Mouse (Mus musculus): ENCODE results near the gene Nsun6. TPM values are rescaled to one million over a fixed set of nuclear protein-coding genes. Genes with fewer than 3 reads are reported as not detected.

Nsun6 gene
- polyA plus RNA-seq, 1 experiment from 2014 or later, result 11.6 TPM

DNA sequence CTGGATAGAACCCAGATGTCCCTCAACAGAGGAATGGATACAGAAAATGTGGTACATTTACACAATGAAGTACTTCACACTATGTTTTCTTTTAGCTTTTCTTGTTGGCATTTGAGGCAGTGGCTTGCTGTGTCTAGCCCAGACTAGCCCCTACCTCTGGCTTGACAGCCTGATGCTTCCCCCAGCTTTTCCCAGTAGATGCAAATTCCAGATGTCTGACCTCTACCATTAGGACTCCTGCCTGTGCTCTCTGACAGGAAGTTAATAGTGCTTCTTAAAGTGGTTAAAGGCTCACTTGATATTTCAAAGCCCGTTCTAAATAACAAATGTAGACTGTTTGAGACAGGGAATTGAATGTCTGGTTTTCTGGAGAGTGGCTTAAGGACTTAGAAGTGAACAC lies 8.9 kb upstream of the Nsun6 start:
- no peak for ATAC-seq
- 68% methylated on average over 1 of the region's 1 CpGs for WGBS
- H3K4me1 ChIP-seq (ENCODE audit: control insufficient read depth, insufficient read depth, low read depth, low read length), result no peaks in the 10 kb centered on the region; the same call in none of the 2 replicates

GRCm38 (mm10) chr2:15060856-15061255 lies 6.0 kb upstream of the Nsun6 start:
- 92% methylated on average over 3 of the region's 3 CpGs for WGBS
- no peak overlapping the region for H3K4me2 ChIP-seq (ENCODE audit: low read length)
- no peak overlapping the region for H3K4me3 ChIP-seq (ENCODE audit: low read length)
- no peaks in the 10 kb centered on the region for H3K27me3 ChIP-seq (replicated peaks; ENCODE audit: control insufficient read depth, insufficient read depth, low read length)
- no peak overlapping the region for H3K9ac ChIP-seq (ENCODE audit: low read depth, low read length)
- H3K36me3 ChIP-seq (ENCODE audit: control insufficient read depth, insufficient read depth, low read length), result no peaks in the 10 kb centered on the region
- H3K27ac ChIP-seq (ENCODE audit: low read depth, low read length), result no peak overlapping the region
- H3K9me3 ChIP-seq (ENCODE audit: control insufficient read depth, low read length), result no peaks in the 10 kb centered on the region
- no peak for ATAC-seq
- H3K4me1 ChIP-seq (ENCODE audit: control insufficient read depth, insufficient read depth, low read depth, low read length), result peaks cover 11% of the 10 kb centered on the region

More for the DNA sequence above, 8.9 kb upstream of the Nsun6 start:
- Histone ChIP-seq H3K36me3 (ENCODE audit: control insufficient read depth, insufficient read depth, low read length) (no peaks in the 10 kb centered on the region; the same call in 1 of the 2 replicates), H3K9ac (ENCODE audit: low read depth, low read length) (no peak overlapping the region), H3K27me3 (replicated peaks; ENCODE audit: control insufficient read depth, insufficient read depth, low read length) (no peaks in the 10 kb centered on the region), H3K27ac (ENCODE audit: low read depth, low read length) (no peak overlapping the region), H3K4me3 (ENCODE audit: low read length) (no peak overlapping the region), H3K4me2 (ENCODE audit: low read length) (no peak overlapping the region), H3K9me3 (ENCODE audit: control insufficient read depth, low read length) (no peaks in the 10 kb centered on the region)

DNA sequence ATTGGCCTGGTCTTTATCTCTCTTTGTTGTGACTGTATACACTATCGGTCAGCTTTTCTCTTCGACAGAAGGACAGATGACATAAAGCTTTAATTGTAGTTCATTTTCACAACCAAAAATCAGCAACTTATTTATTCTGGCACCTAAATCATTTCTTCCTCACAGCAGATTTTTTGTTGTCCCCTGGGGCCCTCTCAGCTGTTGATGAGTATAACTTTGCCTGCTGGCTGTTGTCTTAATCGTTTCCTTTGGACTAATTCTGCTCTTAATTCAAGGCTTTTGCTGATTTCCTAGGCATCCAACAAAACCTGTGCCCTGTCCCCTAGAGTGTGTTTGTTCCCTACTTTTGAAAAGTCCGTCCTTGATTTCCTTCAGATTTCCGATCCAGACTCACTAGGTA lies 3.4 kb upstream of the Nsun6 start:
- H3K27me3 ChIP-seq (replicated peaks; ENCODE audit: control insufficient read depth, insufficient read depth, low read length), result no peaks in the 10 kb centered on the region
- WGBS, result 83% methylated on average over 5 of the region's 5 CpGs
- ATAC-seq, result no peak
- H3K27ac ChIP-seq (ENCODE audit: low read depth, low read length), result no peak overlapping the region
- H3K9me3 ChIP-seq (ENCODE audit: control insufficient read depth, low read length), result no peaks in the 10 kb centered on the region
- no peak overlapping the region for H3K9ac ChIP-seq (ENCODE audit: low read depth, low read length)
- no peak overlapping the region for H3K4me2 ChIP-seq (ENCODE audit: low read length)
- H3K4me3 ChIP-seq (ENCODE audit: low read length), result no peak overlapping the region
- H3K36me3 ChIP-seq (ENCODE audit: control insufficient read depth, insufficient read depth, low read length), result no peaks in the 10 kb centered on the region
- peaks cover 13% of the 10 kb centered on the region for H3K4me1 ChIP-seq (ENCODE audit: control insufficient read depth, insufficient read depth, low read depth, low read length)

DNA sequence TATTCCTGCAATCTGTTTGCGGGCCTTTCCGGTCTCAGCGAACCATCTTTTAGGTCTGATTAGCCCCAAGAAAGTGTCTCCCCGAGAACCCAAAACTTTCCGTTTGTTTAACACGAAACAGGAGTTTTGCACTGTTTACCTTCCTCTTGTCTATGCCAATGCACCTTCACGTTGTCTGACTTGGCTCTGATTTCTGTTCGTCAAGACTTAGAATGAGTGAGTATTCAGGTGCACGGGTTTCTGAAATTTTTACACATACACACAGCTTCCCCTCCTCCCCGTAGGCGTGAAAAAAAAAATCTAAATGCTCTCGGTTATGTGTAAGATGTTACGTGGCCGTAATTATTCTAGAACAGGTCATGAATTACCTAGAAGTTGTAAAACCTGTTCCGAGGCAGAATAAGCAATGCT lies 877 bp upstream of the Nsun6 start:
- H3K27ac ChIP-seq (ENCODE audit: low read depth, low read length), result peak overlapping the region; percentile 93
- ATAC-seq, result no peak
- H3K9me3 ChIP-seq (ENCODE audit: control insufficient read depth, low read length), result no peaks in the 10 kb centered on the region
- H3K9ac ChIP-seq (ENCODE audit: low read depth, low read length), result peak overlapping the region; percentile 92
- peaks cover 13% of the 10 kb centered on the region for H3K4me1 ChIP-seq (ENCODE audit: control insufficient read depth, insufficient read depth, low read depth, low read length)
- H3K4me2 ChIP-seq (ENCODE audit: low read length), result peak overlapping the region; percentile 71
- H3K27me3 ChIP-seq (replicated peaks; ENCODE audit: control insufficient read depth, insufficient read depth, low read length), result no peaks in the 10 kb centered on the region
- peak overlapping the region; percentile 67 for H3K4me3 ChIP-seq (ENCODE audit: low read length)
- WGBS, result 0% methylated on average over 15 of the region's 15 CpGs
- H3K36me3 ChIP-seq (ENCODE audit: control insufficient read depth, insufficient read depth, low read length), result no peaks in the 10 kb centered on the region

GRCm38 (mm10) chr2:15054496-15054895 lies 373 bp downstream of the Nsun6 start:
- Histone ChIP-seq H3K27me3 (replicated peaks; ENCODE audit: control insufficient read depth, insufficient read depth, low read length) (no peaks in the 10 kb centered on the region), H3K4me3 (ENCODE audit: low read length) (peak overlapping the region; percentile 67), H3K27ac (ENCODE audit: low read depth, low read length) (peak overlapping the region; percentile 91), H3K9me3 (ENCODE audit: control insufficient read depth, low read length) (no peaks in the 10 kb centered on the region), H3K4me2 (ENCODE audit: low read length) (peak overlapping the region; percentile 64), H3K36me3 (ENCODE audit: control insufficient read depth, insufficient read depth, low read length) (no peaks in the 10 kb centered on the region), H3K4me1 (ENCODE audit: control insufficient read depth, insufficient read depth, low read depth, low read length) (peaks cover 13% of the 10 kb centered on the region), H3K9ac (ENCODE audit: low read depth, low read length) (peak overlapping the region; percentile 83)
- no peak for ATAC-seq
- 28% methylated on average over 10 of the region's 10 CpGs for WGBS

- no peaks in the 10 kb centered on the region for H3K9me3 ChIP-seq (ENCODE audit: control insufficient read depth, low read length)
- no peaks in the 10 kb centered on the region for H3K27me3 ChIP-seq (replicated peaks; ENCODE audit: control insufficient read depth, insufficient read depth, low read length)
- H3K27ac ChIP-seq (ENCODE audit: low read depth, low read length), result peak within 1 kb of the TSS; percentile 39; the same call in 1 of the 2 replicates
- H3K4me3 ChIP-seq (ENCODE audit: low read length), result peak within 1 kb of the TSS; percentile 73
- WGBS, result 7% methylated on average over 20 of the region's 20 CpGs
- peak; percentile 99 for ATAC-seq
- peak within 1 kb of the TSS; percentile 64 for H3K9ac ChIP-seq (ENCODE audit: low read depth, low read length)
- H3K36me3 ChIP-seq (ENCODE audit: control insufficient read depth, insufficient read depth, low read length), result peaks cover 3% of the 10 kb centered on the region; the same call in 1 of the 2 replicates
- H3K4me1 ChIP-seq (ENCODE audit: control insufficient read depth, insufficient read depth, low read depth, low read length), result peaks cover 7% of the 10 kb centered on the region
- peak within 1 kb of the TSS; percentile 73 for H3K4me2 ChIP-seq (ENCODE audit: low read length)
Measured at GRCm38 (mm10) chr2:15049117-15049873, 5.6 kb downstream of the Nsun6 start, which contains the start of gene Arl5b. Arl5b (plus strand) TSS chr2:15049395.

- H3K4me1 ChIP-seq (ENCODE audit: control insufficient read depth, insufficient read depth, low read depth, low read length), result no peaks in the 10 kb centered on the region
- H3K36me3 ChIP-seq (ENCODE audit: control insufficient read depth, insufficient read depth, low read length), result no peaks in the 10 kb centered on the region; the same call in 1 of the 2 replicates
- 54% methylated on average over 5 of the region's 5 CpGs for WGBS
- H3K9ac ChIP-seq (ENCODE audit: low read depth, low read length), result no peak overlapping the region
- H3K9me3 ChIP-seq (ENCODE audit: control insufficient read depth, low read length), result no peaks in the 10 kb centered on the region
- ATAC-seq, result no peak
- no peak overlapping the region for H3K27ac ChIP-seq (ENCODE audit: low read depth, low read length)
- H3K27me3 ChIP-seq (replicated peaks; ENCODE audit: control insufficient read depth, insufficient read depth, low read length), result no peaks in the 10 kb centered on the region
- H3K4me2 ChIP-seq (ENCODE audit: low read length), result no peak overlapping the region
- no peak overlapping the region for H3K4me3 ChIP-seq (ENCODE audit: low read length)
Measured at GRCm38 (mm10) chr2:15040326-15040725, 14.5 kb downstream of the Nsun6 start.

GRCm38 (mm10) chr2:15038705-15039104 lies 16.2 kb downstream of the Nsun6 start:
- no peak overlapping the region for H3K27ac ChIP-seq (ENCODE audit: low read depth, low read length)
- no peak overlapping the region for H3K4me2 ChIP-seq (ENCODE audit: low read length)
- no peaks in the 10 kb centered on the region for H3K9me3 ChIP-seq (ENCODE audit: control insufficient read depth, low read length)
- H3K27me3 ChIP-seq (replicated peaks; ENCODE audit: control insufficient read depth, insufficient read depth, low read length), result no peaks in the 10 kb centered on the region
- no peaks in the 10 kb centered on the region for H3K4me1 ChIP-seq (ENCODE audit: control insufficient read depth, insufficient read depth, low read depth, low read length)
- 89% methylated on average over 6 of the region's 6 CpGs for WGBS
- no peak overlapping the region for H3K4me3 ChIP-seq (ENCODE audit: low read length)
- no peak for ATAC-seq
- H3K9ac ChIP-seq (ENCODE audit: low read depth, low read length), result no peak overlapping the region
- H3K36me3 ChIP-seq (ENCODE audit: control insufficient read depth, insufficient read depth, low read length), result no peaks in the 10 kb centered on the region; the same call in 1 of the 2 replicates

GRCm38 (mm10) chr2:15027816-15028215 lies 27.1 kb downstream of the Nsun6 start:
- no peak overlapping the region for H3K9ac ChIP-seq (ENCODE audit: low read depth, low read length)
- no peak overlapping the region for H3K27ac ChIP-seq (ENCODE audit: low read depth, low read length)
- peaks cover 5% of the 10 kb centered on the region for H3K36me3 ChIP-seq (ENCODE audit: control insufficient read depth, insufficient read depth, low read length)
- H3K4me2 ChIP-seq (ENCODE audit: low read length), result no peak overlapping the region
- H3K4me3 ChIP-seq (ENCODE audit: low read length), result no peak overlapping the region
- H3K4me1 ChIP-seq (ENCODE audit: control insufficient read depth, insufficient read depth, low read depth, low read length), result no peaks in the 10 kb centered on the region
- ATAC-seq, result no peak
- H3K27me3 ChIP-seq (replicated peaks; ENCODE audit: control insufficient read depth, insufficient read depth, low read length), result no peaks in the 10 kb centered on the region
- WGBS, result 74% methylated on average over 1 of the region's 1 CpGs
- no peaks in the 10 kb centered on the region for H3K9me3 ChIP-seq (ENCODE audit: control insufficient read depth, low read length)
